Mouse (Mus musculus): Measurements from ENCODE around the gene Tmem106b.

DNA sequence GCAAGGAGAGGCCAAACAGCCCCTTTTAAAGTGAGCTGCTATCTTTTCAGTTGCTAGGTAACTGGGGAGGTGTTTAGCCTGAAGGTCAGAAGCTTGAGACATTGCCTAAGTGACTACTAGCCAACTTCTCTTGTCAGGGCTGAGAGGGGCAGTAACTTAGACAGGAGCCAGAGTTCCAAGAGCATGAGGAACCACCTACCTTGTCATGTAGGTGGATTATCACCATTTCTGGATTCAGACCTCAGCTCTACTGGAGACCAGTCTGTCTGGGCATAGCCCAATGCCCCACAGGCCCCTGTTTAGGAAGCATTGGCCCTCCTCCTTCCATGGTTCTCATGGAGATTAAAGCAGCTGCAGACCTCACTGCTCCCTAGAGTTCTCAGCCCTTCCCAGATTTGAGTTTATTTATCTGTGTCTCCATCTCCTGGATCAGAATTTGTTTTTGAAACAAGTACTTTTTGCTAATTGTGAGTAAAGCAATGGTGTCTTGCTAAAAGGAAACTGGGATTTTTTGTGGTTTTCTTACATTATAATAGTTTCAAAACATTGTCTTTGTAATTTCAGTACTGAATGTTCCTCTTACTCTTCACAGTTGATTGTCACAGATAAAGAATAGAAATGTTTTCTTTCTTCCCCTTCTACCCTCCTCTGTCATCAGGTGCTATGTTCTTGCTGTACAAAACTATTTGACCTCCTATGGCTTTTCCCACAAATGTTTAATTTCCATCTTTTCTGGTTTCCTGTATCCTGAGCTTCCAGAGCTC is 8.1 kb upstream of the Tmem106b start:
- no peak for TF ChIP-seq POLR2AphosphoS2 (IDR thresholded peaks at IDR 0.05; ENCODE audit: low read length)
- TF ChIP-seq SIN3A (IDR thresholded peaks at IDR 0.05; ENCODE audit: low read length), result no peak
- TF ChIP-seq SMC3 (IDR thresholded peaks at IDR 0.05; ENCODE audit: low read depth, low read length), result no peak
- TF ChIP-seq CTCF (IDR thresholded peaks at IDR 0.05 in 2 of 3, conservative IDR thresholded peaks at IDR 0.05 in 1 of 3; ENCODE audit: control insufficient read depth in 1 of 3, insufficient read depth in 1 of 3, low read depth in 2 of 3, low read length in 3 of 3, poor library complexity in 1 of 3, severe bottlenecking in 1 of 3), result no peak
- TF ChIP-seq TBP (IDR thresholded peaks at IDR 0.05; ENCODE audit: low read depth, low read length), result no peak
- no peak for TF ChIP-seq CHD2 (IDR thresholded peaks at IDR 0.05; ENCODE audit: low read length)
- TF ChIP-seq EP300 (IDR thresholded peaks at IDR 0.05; ENCODE audit: low read depth in 1 of 2, low read length in 2 of 2), result no peak

All from MEL (cell line).